9 mouse cellular contexts compared by ENCODE assay signal in genomic region chr2:26324917-26325316, GRCm38 (mm10). TPM values are rescaled to one million over a fixed set of nuclear protein-coding genes. Genes with fewer than 3 reads are reported as not detected.
DNase-seq lines count a peak whose midpoint lies in the region; ATAC-seq and TF ChIP-seq lines count a peak whose summit lies in the region.
"Had no signal": no experiment of that assay in that cellular context is flagged by ENCODE, and none has a peak within 500 bp of the region (broad histone marks: within the 10 kb centered on the region; RNA-seq: fewer than 3 reads in every experiment).

No protein-coding gene starts in this region.

- H3K36me3 ChIP-seq in midbrain, embryonic 14.5 days (ENCODE audit: control insufficient read depth, insufficient read depth, low read length), result peaks cover 76% of the 10 kb centered on the region
- H3K36me3 ChIP-seq in midbrain, embryonic 16.5 days (ENCODE audit: control insufficient read depth, insufficient read depth, low read length), result peaks cover 34% of the 10 kb centered on the region
- H3K36me3 ChIP-seq in splenic B cell, adult 2 months (ENCODE audit: control insufficient read depth, insufficient read depth, low read length, poor library complexity, severe bottlenecking), result no peaks in the 10 kb centered on the region; the same call in 1 of the 2 replicates
- peaks cover 48% of the 10 kb centered on the region for H3K36me3 ChIP-seq in forebrain, embryonic 16.5 days (ENCODE audit: control insufficient read depth, insufficient read depth)

- no peaks in the 10 kb centered on the region for H3K9me3 ChIP-seq in midbrain, embryonic 14.5 days (ENCODE audit: control insufficient read depth, low read length)
- no peaks in the 10 kb centered on the region for H3K9me3 ChIP-seq in midbrain, embryonic 16.5 days (replicated peaks; ENCODE audit: control insufficient read depth, low read length, poor library complexity, severe bottlenecking)
- no peaks in the 10 kb centered on the region for H3K9me3 ChIP-seq in forebrain, embryonic 16.5 days (ENCODE audit: control insufficient read depth, low read length)
- H3K9me3 ChIP-seq: limb, embryonic 12.5 days had no signal

- no peak for ATAC-seq in midbrain, embryonic 14.5 days (ENCODE audit: low FRiP score, low TSS enrichment)
- ATAC-seq in midbrain, embryonic 16.5 days, result no peak
- ATAC-seq in forebrain, embryonic 16.5 days, result no peak
- no peak for ATAC-seq in inflammation-experienced regulatory T-cells, adult 6 months

- TF ChIP-seq CTCF in gastrocnemius, adult 2 months (IDR thresholded peaks at IDR 0.05), result peak; percentile 67

- H3K4me1 ChIP-seq in midbrain, embryonic 14.5 days (ENCODE audit: control insufficient read depth, insufficient read depth, low read length), result 0 out of 2 replicates have a peak, but pooled peaks cover 6% of the 10 kb centered on the region
- H3K4me1 ChIP-seq in midbrain, embryonic 16.5 days (ENCODE audit: control insufficient read depth, insufficient read depth, low read length), result peaks cover 15% of the 10 kb centered on the region
- peaks cover 9% of the 10 kb centered on the region for H3K4me1 ChIP-seq in forebrain, embryonic 16.5 days (replicated peaks; ENCODE audit: control insufficient read depth, insufficient read depth, low read length)
- H3K4me1 ChIP-seq: limb, embryonic 12.5 days had no signal

- no peak overlapping the region for H3K9ac ChIP-seq in midbrain, embryonic 14.5 days (replicated peaks; ENCODE audit: low read length)
- H3K9ac ChIP-seq in midbrain, embryonic 16.5 days (ENCODE audit: low read depth, low read length), result no peak overlapping the region
- H3K9ac ChIP-seq in forebrain, embryonic 16.5 days (replicated peaks; ENCODE audit: low read depth, low read length), result no peak overlapping the region
- H3K9ac ChIP-seq: limb, embryonic 12.5 days had no signal

- H3K27ac ChIP-seq in gastrocnemius, adult 2 months, result no peak overlapping the region; the same call in 1 of the 2 replicates
- H3K27ac ChIP-seq in midbrain, embryonic 14.5 days (replicated peaks; ENCODE audit: low read depth, low read length), result no peak overlapping the region
- no peak overlapping the region for H3K27ac ChIP-seq in midbrain, embryonic 16.5 days (ENCODE audit: low read length)
- H3K27ac ChIP-seq in forebrain, embryonic 16.5 days (ENCODE audit: low read length), result no peak overlapping the region
- H3K27ac ChIP-seq: limb, embryonic 12.5 days had no signal

- WGBS in midbrain, embryonic 14.5 days, result 87% methylated on average over 2 of the region's 2 CpGs
- 91% methylated on average over 2 of the region's 2 CpGs for WGBS in midbrain, embryonic 16.5 days
- WGBS in forebrain, embryonic 16.5 days, result 88% methylated on average over 2 of the region's 2 CpGs

- no peak overlapping the region for H3K4me2 ChIP-seq in midbrain, embryonic 14.5 days (ENCODE audit: low read length)
- H3K4me2 ChIP-seq in midbrain, embryonic 16.5 days (ENCODE audit: low read length), result no peak overlapping the region
- no peak overlapping the region for H3K4me2 ChIP-seq in forebrain, embryonic 16.5 days (ENCODE audit: low read length)
- H3K4me2 ChIP-seq: limb, embryonic 12.5 days had no signal

- peak; percentile 60 for DNase-seq in gastrocnemius, adult 2 months
- DNase-seq in gastrocnemius, postnatal 10 days, result no peak
- peak; percentile 27 for DNase-seq in midbrain, embryonic 14.5 days
- DNase-seq in brain, adult 2 months (ENCODE audit: low read depth, low spot score), result peak; percentile 88
- peak; percentile 42 for DNase-seq in splenic B cell, adult 2 months (ENCODE audit: low read depth, low spot score)

- intact Hi-C loops in gastrocnemius, adult 2 months (cut with DNase I), result loop anchor here (5.0 kb wide), 1 partner anchor 237 kb away; no protein-coding TSS in a partner anchor

- H3K27me3 ChIP-seq in midbrain, embryonic 14.5 days (ENCODE audit: control insufficient read depth, insufficient read depth, low read length), result no peaks in the 10 kb centered on the region
- no peaks in the 10 kb centered on the region for H3K27me3 ChIP-seq in midbrain, embryonic 16.5 days (ENCODE audit: control insufficient read depth, insufficient read depth, low read depth, low read length)
- H3K27me3 ChIP-seq in splenic B cell, adult 2 months (ENCODE audit: control insufficient read depth, insufficient read depth, low read length, poor library complexity, severe bottlenecking), result no peaks in the 10 kb centered on the region
- H3K27me3 ChIP-seq in forebrain, embryonic 16.5 days (replicated peaks; ENCODE audit: control insufficient read depth, insufficient read depth, low read length), result no peaks in the 10 kb centered on the region
- H3K27me3 ChIP-seq: limb, embryonic 12.5 days had no signal

- H3K4me3 ChIP-seq in gastrocnemius, adult 2 months, result no peak overlapping the region
- no peak overlapping the region for H3K4me3 ChIP-seq in midbrain, embryonic 14.5 days (replicated peaks; ENCODE audit: low read depth, low read length)
- H3K4me3 ChIP-seq in midbrain, embryonic 16.5 days (ENCODE audit: low read depth, low read length), result no peak overlapping the region
- H3K4me3 ChIP-seq in forebrain, embryonic 16.5 days (replicated peaks; ENCODE audit: low read length), result no peak overlapping the region
- H3K4me3 ChIP-seq: limb, embryonic 12.5 days had no signal

RNA-seq across cellular contexts. Expression of gene Gpsm1, which starts 9.6 kb away (rescaled TPM):
- 1 to 10 TPM; 2.3 to 2.6 TPM for total RNA-seq in gastrocnemius, adult 2 months (2021)
- total RNA-seq in gastrocnemius, postnatal 10 days (2021), result 10 to 100 TPM; 12.9 to 16.6 TPM
- polyA plus RNA-seq in midbrain, embryonic 14.5 days (2014; fragmentation: Nextera tagmentation; extraction: Ambion mirVana), result 99.4 and 121 TPM in 2 replicates
- 182 and 188 TPM in 2 replicates for polyA plus RNA-seq in midbrain, embryonic 16.5 days (2015; fragmentation: Nextera tagmentation; extraction: Ambion mirVana)
- 136 and 160 TPM in 2 replicates for polyA plus RNA-seq in forebrain, embryonic 16.5 days (2015; fragmentation: Nextera tagmentation; extraction: Ambion mirVana)
- polyA plus RNA-seq in inflammation-experienced regulatory T-cells, adult 6 months (2017; shearing (Covaris generic)), result 1 to 10 TPM; 3.8 to 5.0 (median 5.0) TPM

RNA-seq across cellular contexts. Expression of gene Dnlz, which starts 27.0 kb away (rescaled TPM):
- total RNA-seq in gastrocnemius, adult 2 months (2021), result 10 to 100 TPM; 18.0 to 22.7 TPM
- total RNA-seq in gastrocnemius, postnatal 10 days (2021), result 10 to 100 TPM; 18.0 to 18.9 TPM
- 27.9 and 28.1 TPM in 2 replicates for polyA plus RNA-seq in midbrain, embryonic 14.5 days (2014; fragmentation: Nextera tagmentation; extraction: Ambion mirVana)
- polyA plus RNA-seq in midbrain, embryonic 16.5 days (2015; fragmentation: Nextera tagmentation; extraction: Ambion mirVana), result 24.7 and 27.2 TPM in 2 replicates
- 30.4 and 32.5 TPM in 2 replicates for polyA plus RNA-seq in forebrain, embryonic 16.5 days (2015; fragmentation: Nextera tagmentation; extraction: Ambion mirVana)
- 1 to 10 TPM; 7.6 to 8.7 (median 7.6) TPM for polyA plus RNA-seq in inflammation-experienced regulatory T-cells, adult 6 months (2017; shearing (Covaris generic))

RNA-seq across cellular contexts. Expression of gene Ccdc187, which starts 30.6 kb away (rescaled TPM):
- not detected for total RNA-seq in gastrocnemius, adult 2 months (2021)
- total RNA-seq in gastrocnemius, postnatal 10 days (2021), result under 1 TPM; 0.09 to 0.14 TPM
- polyA plus RNA-seq in midbrain, embryonic 14.5 days (2014; fragmentation: Nextera tagmentation; extraction: Ambion mirVana), result 0.11 and 0.20 TPM in 2 replicates
- 0.21 and 0.29 TPM in 2 replicates for polyA plus RNA-seq in midbrain, embryonic 16.5 days (2015; fragmentation: Nextera tagmentation; extraction: Ambion mirVana)
- 0.15 and 0.24 TPM in 2 replicates for polyA plus RNA-seq in forebrain, embryonic 16.5 days (2015; fragmentation: Nextera tagmentation; extraction: Ambion mirVana)
- under 1 TPM in 1 of 3 experiments, not detected in 2; 0.04 TPM for polyA plus RNA-seq in inflammation-experienced regulatory T-cells, adult 6 months (2017; shearing (Covaris generic))
- polyA plus RNA-seq: limb, embryonic 12.5 days had no signal

RNA-seq across cellular contexts. Expression of gene Card9, which starts 35.8 kb away (rescaled TPM):
- total RNA-seq in gastrocnemius, adult 2 months (2021), result 1 to 10 TPM; 1.1 to 1.2 TPM
- 1 to 10 TPM in 1 of 2 experiments, under 1 TPM in 1; 0.82 to 1.5 TPM for total RNA-seq in gastrocnemius, postnatal 10 days (2021)
- polyA plus RNA-seq in midbrain, embryonic 14.5 days (2014; fragmentation: Nextera tagmentation; extraction: Ambion mirVana), result 1.5 and 1.7 TPM in 2 replicates
- 1.0 and 2.7 TPM in 2 replicates for polyA plus RNA-seq in midbrain, embryonic 16.5 days (2015; fragmentation: Nextera tagmentation; extraction: Ambion mirVana)
- polyA plus RNA-seq in forebrain, embryonic 16.5 days (2015; fragmentation: Nextera tagmentation; extraction: Ambion mirVana), result 2.2 and 2.3 TPM in 2 replicates
- 1 to 10 TPM in 2 of 3 experiments, under 1 TPM in 1; 0.53 to 2.1 (median 1.1) TPM for polyA plus RNA-seq in inflammation-experienced regulatory T-cells, adult 6 months (2017; shearing (Covaris generic))

RNA-seq across cellular contexts. Expression of gene Snapc4, which starts 55.5 kb away (rescaled TPM):
- 1 to 10 TPM; 7.5 to 8.6 TPM for total RNA-seq in gastrocnemius, adult 2 months (2021)
- 10 to 100 TPM; 11.1 to 14.5 TPM for total RNA-seq in gastrocnemius, postnatal 10 days (2021)
- 25.3 and 30.7 TPM in 2 replicates for polyA plus RNA-seq in midbrain, embryonic 14.5 days (2014; fragmentation: Nextera tagmentation; extraction: Ambion mirVana)
- polyA plus RNA-seq in midbrain, embryonic 16.5 days (2015; fragmentation: Nextera tagmentation; extraction: Ambion mirVana), result 34.8 and 37.9 TPM in 2 replicates
- 32.1 and 42.6 TPM in 2 replicates for polyA plus RNA-seq in forebrain, embryonic 16.5 days (2015; fragmentation: Nextera tagmentation; extraction: Ambion mirVana)
- polyA plus RNA-seq in inflammation-experienced regulatory T-cells, adult 6 months (2017; shearing (Covaris generic)), result 10 to 100 TPM; 15.6 to 43.4 (median 39.6) TPM

Comparison
In these comparisons a context has a peak if more than half of its experiments do, and no peak if none do; other contexts are left out.
1. RNA of gene Gpsm1, which starts 9.6 kb away (polyA plus RNA-seq): 182 to 188 TPM in midbrain, embryonic 16.5 days, 136 to 160 TPM in forebrain, embryonic 16.5 days and 99.4 to 121 TPM in midbrain, embryonic 14.5 days; 3.8 to 5.0 TPM in inflammation-experienced regulatory T-cells, adult 6 months; every median in the first group is over 10 times any median in the second.